Mouse (Mus musculus) testis, adult 2 months (tissue): ENCODE data around the gene Adra1b.

ENCODE experiments used
- CTCF ChIP-seq: fragments of 200-500 bp; IDR thresholded peaks from 2 replicates; pipeline ENCODE4 v1.5.1; 2012; ENCODE audit warnings: low read depth, mild to moderate bottlenecking, inconsistent platforms, low read length, moderate library complexity; ENCODE audit not compliant: control insufficient read depth, insufficient read depth, insufficient replicate concordance
- POLR2A ChIP-seq: fragments of 200-500 bp; IDR thresholded peaks from 2 replicates; pipeline ENCODE4 v1.6.1; 2012; ENCODE audit warnings: low read depth, mild to moderate bottlenecking, inconsistent platforms, low read length, moderate library complexity; ENCODE audit not compliant: control insufficient read depth

DNA sequence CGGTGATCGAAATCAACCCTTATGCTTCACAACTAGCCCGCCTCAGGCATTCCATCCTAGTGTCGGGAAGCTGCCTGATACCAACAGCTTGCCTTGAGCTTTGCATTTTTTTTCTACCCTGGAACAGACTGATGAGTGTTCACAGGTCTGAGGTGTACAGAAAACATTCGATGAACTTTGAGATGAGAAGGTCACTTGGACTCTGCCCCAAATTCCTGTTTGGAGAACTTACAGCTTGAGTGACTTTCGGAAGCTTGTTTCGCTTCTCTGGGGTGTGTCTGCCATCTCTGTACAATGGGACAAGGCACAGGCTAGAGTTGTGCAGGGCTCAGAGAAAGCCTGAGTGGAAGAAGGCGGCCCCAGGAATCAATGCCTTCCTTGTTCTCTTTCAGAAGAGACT, 12.3 kb downstream of the Adra1b start:
- TF ChIP-seq CTCF, result no peak
- no peak for TF ChIP-seq POLR2A
